Mouse (Mus musculus): ENCODE data around the gene Bbs10. TPM values are rescaled to one million over a fixed set of nuclear protein-coding genes. Genes with fewer than 3 reads are reported as not detected.
A peak's percentile ranks its signal among the peaks of the same experiment; 100 is the strongest.

Bbs10 gene
- total RNA-seq (2017): 4.7 and 8.0 TPM in 2 replicates

- ATAC-seq (replicated peaks in 1 of 2; ENCODE audit: insufficient read depth in 1 of 2, low FRiP score in 2 of 2, low TSS enrichment in 1 of 2, low read depth in 1 of 2, poor library complexity in 2 of 2, severe bottlenecking in 2 of 2): peak; percentile 97 to 98
Measured at GRCm38 (mm10) chr10:111298140-111299098, at the start of gene Bbs10. Gene Bbs10 (plus strand): TSS chr10:111298679.

- ATAC-seq (replicated peaks in 1 of 2; ENCODE audit: insufficient read depth in 1 of 2, low FRiP score in 2 of 2, low TSS enrichment in 1 of 2, low read depth in 1 of 2, poor library complexity in 2 of 2, severe bottlenecking in 2 of 2): no peak
Measured at GRCm38 (mm10) chr10:111250192-111250591, 48.3 kb upstream of the Bbs10 start.

- ATAC-seq (replicated peaks in 1 of 2; ENCODE audit: insufficient read depth in 1 of 2, low FRiP score in 2 of 2, low TSS enrichment in 1 of 2, low read depth in 1 of 2, poor library complexity in 2 of 2, severe bottlenecking in 2 of 2): no peak
Measured at GRCm38 (mm10) chr10:111251666-111252065, 46.8 kb upstream of the Bbs10 start.

GRCm38 (mm10) chr10:111255228-111255627 is 43.3 kb upstream of the Bbs10 start:
- ATAC-seq (replicated peaks in 1 of 2; ENCODE audit: insufficient read depth in 1 of 2, low FRiP score in 2 of 2, low TSS enrichment in 1 of 2, low read depth in 1 of 2, poor library complexity in 2 of 2, severe bottlenecking in 2 of 2): no peak

- no peak for ATAC-seq (replicated peaks in 1 of 2; ENCODE audit: insufficient read depth in 1 of 2, low FRiP score in 2 of 2, low TSS enrichment in 1 of 2, low read depth in 1 of 2, poor library complexity in 2 of 2, severe bottlenecking in 2 of 2)
Measured at GRCm38 (mm10) chr10:111256156-111256555, 42.3 kb upstream of the Bbs10 start.

- ATAC-seq (replicated peaks in 1 of 2; ENCODE audit: insufficient read depth in 1 of 2, low FRiP score in 2 of 2, low TSS enrichment in 1 of 2, low read depth in 1 of 2, poor library complexity in 2 of 2, severe bottlenecking in 2 of 2): no peak
Measured at GRCm38 (mm10) chr10:111257358-111257757, 41.1 kb upstream of the Bbs10 start.

- ATAC-seq (replicated peaks in 1 of 2; ENCODE audit: insufficient read depth in 1 of 2, low FRiP score in 2 of 2, low TSS enrichment in 1 of 2, low read depth in 1 of 2, poor library complexity in 2 of 2, severe bottlenecking in 2 of 2): no peak
Measured at GRCm38 (mm10) chr10:111258256-111258655, 40.2 kb upstream of the Bbs10 start.

- 0 out of 4 replicates have a peak, but pooled peaks of 1 of the 2 experiments have one; percentile 24 for ATAC-seq (replicated peaks in 1 of 2; ENCODE audit: insufficient read depth in 1 of 2, low FRiP score in 2 of 2, low TSS enrichment in 1 of 2, low read depth in 1 of 2, poor library complexity in 2 of 2, severe bottlenecking in 2 of 2)
Measured at GRCm38 (mm10) chr10:111271687-111272086, 26.8 kb upstream of the Bbs10 start.

- no peak for ATAC-seq (replicated peaks in 1 of 2; ENCODE audit: insufficient read depth in 1 of 2, low FRiP score in 2 of 2, low TSS enrichment in 1 of 2, low read depth in 1 of 2, poor library complexity in 2 of 2, severe bottlenecking in 2 of 2)
Measured at GRCm38 (mm10) chr10:111272905-111273304, 25.6 kb upstream of the Bbs10 start.

GRCm38 (mm10) chr10:111273463-111274088 is 24.9 kb upstream of the Bbs10 start:
- ATAC-seq (replicated peaks in 1 of 2; ENCODE audit: insufficient read depth in 1 of 2, low FRiP score in 2 of 2, low TSS enrichment in 1 of 2, low read depth in 1 of 2, poor library complexity in 2 of 2, severe bottlenecking in 2 of 2): no peak

- no peak for ATAC-seq (replicated peaks in 1 of 2; ENCODE audit: insufficient read depth in 1 of 2, low FRiP score in 2 of 2, low TSS enrichment in 1 of 2, low read depth in 1 of 2, poor library complexity in 2 of 2, severe bottlenecking in 2 of 2)
Measured at GRCm38 (mm10) chr10:111275822-111276221, 22.7 kb upstream of the Bbs10 start.

GRCm38 (mm10) chr10:111297631-111298030 is 848 bp upstream of the Bbs10 start:
- no peak for ATAC-seq (replicated peaks in 1 of 2; ENCODE audit: insufficient read depth in 1 of 2, low FRiP score in 2 of 2, low TSS enrichment in 1 of 2, low read depth in 1 of 2, poor library complexity in 2 of 2, severe bottlenecking in 2 of 2)

GRCm38 (mm10) chr10:111299591-111299990 is 1.1 kb downstream of the Bbs10 start:
- no peak for ATAC-seq (replicated peaks in 1 of 2; ENCODE audit: insufficient read depth in 1 of 2, low FRiP score in 2 of 2, low TSS enrichment in 1 of 2, low read depth in 1 of 2, poor library complexity in 2 of 2, severe bottlenecking in 2 of 2)

GRCm38 (mm10) chr10:111301041-111301440 is 2.6 kb downstream of the Bbs10 start:
- ATAC-seq (replicated peaks in 1 of 2; ENCODE audit: insufficient read depth in 1 of 2, low FRiP score in 2 of 2, low TSS enrichment in 1 of 2, low read depth in 1 of 2, poor library complexity in 2 of 2, severe bottlenecking in 2 of 2): no peak

- no peak for ATAC-seq (replicated peaks in 1 of 2; ENCODE audit: insufficient read depth in 1 of 2, low FRiP score in 2 of 2, low TSS enrichment in 1 of 2, low read depth in 1 of 2, poor library complexity in 2 of 2, severe bottlenecking in 2 of 2)
Measured at GRCm38 (mm10) chr10:111302486-111302885, 4.0 kb downstream of the Bbs10 start.

- no peak for ATAC-seq (replicated peaks in 1 of 2; ENCODE audit: insufficient read depth in 1 of 2, low FRiP score in 2 of 2, low TSS enrichment in 1 of 2, low read depth in 1 of 2, poor library complexity in 2 of 2, severe bottlenecking in 2 of 2)
Measured at GRCm38 (mm10) chr10:111308850-111309501, 10.5 kb downstream of the Bbs10 start.

- ATAC-seq (replicated peaks in 1 of 2; ENCODE audit: insufficient read depth in 1 of 2, low FRiP score in 2 of 2, low TSS enrichment in 1 of 2, low read depth in 1 of 2, poor library complexity in 2 of 2, severe bottlenecking in 2 of 2): no peak
Measured at GRCm38 (mm10) chr10:111313282-111313681, 14.8 kb downstream of the Bbs10 start.

Data from hematopoietic stem cell, adult 5-6 weeks (primary cell).